Mouse (Mus musculus) heart, embryonic 14.5 days (tissue): Measurements from ENCODE around the gene Prdm1. TPM values are rescaled to one million over a fixed set of nuclear protein-coding genes. Genes with fewer than 3 reads are reported as not detected.

Experiments used
- ATAC-seq: fragments of 200-750 bp; cut with Nextera tagmentation; 2 replicates; pipeline ENCODE4 v1.8.0; 2017; ENCODE audit warnings: low read depth, moderate TSS enrichment; ENCODE audit not compliant: insufficient number of reproducible peaks, insufficient read depth, low FRiP score
- H3K27ac ChIP-seq, 2 experiments: fragments of 200-500 bp in 1 of 2; fragments of 300-500 bp in 1 of 2; sonication (generic) in 1 of 2; replicated peaks in 1 of 2; 2 replicates each; pipeline ENCODE4 v1.5.1; 2012 to 2014; ENCODE audit warnings: low read depth in 2 of 2, low read length in 2 of 2, control low read depth in 1 of 2, mild to moderate bottlenecking in 1 of 2, mixed read lengths in 1 of 2; ENCODE audit not compliant: control insufficient read depth in 1 of 2, insufficient read depth in 1 of 2
- H3K27me3 ChIP-seq: fragments of 300-500 bp; sonication (generic); 2 replicates; pipeline ENCODE4 v1.6.1; 2014; ENCODE audit warnings: mild to moderate bottlenecking, low read length, control low read depth; ENCODE audit not compliant: control insufficient read depth, insufficient read depth
- H3K36me3 ChIP-seq: fragments of 300-500 bp; sonication (generic); 2 replicates; pipeline ENCODE4 v1.6.1; 2014; ENCODE audit warnings: mild to moderate bottlenecking, control low read depth, low read length, mixed read lengths; ENCODE audit not compliant: control insufficient read depth, insufficient read depth
- H3K4me1 ChIP-seq, 2 experiments: fragments of 200-500 bp in 1 of 2; fragments of 300-500 bp in 1 of 2; sonication (generic) in 1 of 2; 2 replicates each; pipeline ENCODE4 v1.6.1; 2012 to 2014; ENCODE audit warnings: low read length in 2 of 2, control low read depth in 1 of 2, mixed read lengths in 1 of 2; ENCODE audit not compliant: control insufficient read depth in 2 of 2, insufficient read depth in 2 of 2
- H3K4me2 ChIP-seq: fragments of 300-500 bp; sonication (generic); 2 replicates; pipeline ENCODE4 v1.6.1; 2014; ENCODE audit warnings: mild to moderate bottlenecking, low read length
- H3K4me3 ChIP-seq, 2 experiments: fragments of 200-500 bp in 1 of 2; fragments of 300-500 bp in 1 of 2; sonication (generic) in 1 of 2; 2 replicates each; pipeline ENCODE4 v1.5.1; 2012 to 2014; ENCODE audit warnings: low read length in 2 of 2, mild to moderate bottlenecking in 2 of 2, control low read depth in 1 of 2, low read depth in 1 of 2, moderate library complexity in 1 of 2; ENCODE audit not compliant: control insufficient read depth in 1 of 2, insufficient read depth in 1 of 2
- H3K9ac ChIP-seq: fragments of 300-500 bp; sonication (generic); 2 replicates; pipeline ENCODE4 v1.6.1; 2014; ENCODE audit warnings: mild to moderate bottlenecking, low read length
- H3K9me3 ChIP-seq: fragments of 300-500 bp; sonication (generic); 2 replicates; pipeline ENCODE4 v1.6.1; 2016; ENCODE audit warnings: low read length, control low read depth; ENCODE audit not compliant: control insufficient read depth
- WGBS: fragments of 180-500 bp; shearing (Covaris S2); extraction: QIAGEN DNeasy Blood & Tissue Kit; methylation state at CpG from one replicate; pipeline ENCODE4 v1.1.7; 2014; 5-methylcytosine and 5-hydroxymethylcytosine counted together
- polyA plus RNA-seq: library from polyadenylated mRNA; unstranded; fragments of >200 nt; fragmentation: Nextera tagmentation; extraction: Ambion mirVana; gene quantifications from 2 replicates; pipeline ENCODE4 v1.2.1, GENCODE M21; 2014

The Prdm1 gene
- polyA plus RNA-seq, 1 experiment from 2014 or later, result 0.86 TPM

GRCm38 (mm10) chr10:44447406-44448139, 80.7 kb downstream of the Prdm1 start:
- Histone ChIP-seq H3K4me2 (peak overlapping the region; percentile 36; the same call in 1 of the 2 replicates), H3K27me3 (0 out of 2 replicates have a peak, but pooled peaks cover 2% of the 10 kb centered on the region), H3K4me3 (no peak overlapping the region), H3K9ac (no peak overlapping the region), H3K27ac (no peak overlapping the region), H3K4me1 (peaks cover 7 to 8% of the 10 kb centered on the region in 2 experiments), H3K36me3 (no peaks in the 10 kb centered on the region), H3K9me3 (no peaks in the 10 kb centered on the region)
- WGBS, result 86% methylated on average over 14 of the region's 14 CpGs
- no peak for ATAC-seq

GRCm38 (mm10) chr10:44447001-44447400, 81.3 kb downstream of the Prdm1 start:
- H3K27ac ChIP-seq, result no peak overlapping the region
- H3K36me3 ChIP-seq, result no peaks in the 10 kb centered on the region
- H3K4me3 ChIP-seq, result no peak overlapping the region
- no peaks in the 10 kb centered on the region for H3K9me3 ChIP-seq
- 88% methylated on average over 10 of the region's 10 CpGs for WGBS
- H3K27me3 ChIP-seq, result 0 out of 2 replicates have a peak, but pooled peaks cover 2% of the 10 kb centered on the region
- no peak overlapping the region for H3K4me2 ChIP-seq
- H3K9ac ChIP-seq, result no peak overlapping the region
- ATAC-seq, result no peak
- peaks cover 7 to 8% of the 10 kb centered on the region in 2 experiments for H3K4me1 ChIP-seq

- Histone ChIP-seq H3K36me3 (no peaks in the 10 kb centered on the region), H3K9me3 (no peaks in the 10 kb centered on the region), H3K4me2 (no peak overlapping the region), H3K4me1 (peaks cover 7 to 8% of the 10 kb centered on the region in 2 experiments), H3K4me3 (no peak overlapping the region), H3K9ac (no peak overlapping the region), H3K27ac (no peak overlapping the region), H3K27me3 (0 out of 2 replicates have a peak, but pooled peaks cover 2% of the 10 kb centered on the region)
- ATAC-seq, result no peak
- WGBS, result 69% methylated on average over 4 of the region's 4 CpGs
Observed at GRCm38 (mm10) chr10:44444415-44444814, 83.9 kb downstream of the Prdm1 start.

GRCm38 (mm10) chr10:44443696-44444095, 84.6 kb downstream of the Prdm1 start:
- Histone ChIP-seq H3K4me1 (peaks cover 7 to 8% of the 10 kb centered on the region in 2 experiments), H3K27me3 (0 out of 2 replicates have a peak, but pooled peaks cover 2% of the 10 kb centered on the region), H3K36me3 (no peaks in the 10 kb centered on the region), H3K27ac (no peak overlapping the region; a peak in 1 of 4 replicates), H3K4me3 (no peak overlapping the region; a peak in 1 of 4 replicates), H3K9ac (no peak overlapping the region), H3K9me3 (no peaks in the 10 kb centered on the region), H3K4me2 (peak overlapping the region; percentile 41)
- no peak for ATAC-seq
- 27% methylated on average over 12 of the region's 12 CpGs for WGBS

- Histone ChIP-seq H3K9ac (no peak overlapping the region), H3K4me2 (no peak overlapping the region), H3K9me3 (no peaks in the 10 kb centered on the region), H3K4me1 (peaks cover 7 to 8% of the 10 kb centered on the region in 2 experiments), H3K36me3 (no peaks in the 10 kb centered on the region), H3K27ac (no peak overlapping the region), H3K4me3 (no peak overlapping the region), H3K27me3 (no peaks in the 10 kb centered on the region)
- 87% methylated on average over 11 of the region's 11 CpGs for WGBS
- ATAC-seq, result no peak
Observed at GRCm38 (mm10) chr10:44439732-44440131, 88.6 kb downstream of the Prdm1 start.

- ATAC-seq, result no peak
- Histone ChIP-seq H3K4me2 (no peak overlapping the region), H3K27me3 (no peaks in the 10 kb centered on the region), H3K4me1 (no peaks in the 10 kb centered on the region), H3K4me3 (no peak overlapping the region), H3K27ac (no peak overlapping the region), H3K36me3 (no peaks in the 10 kb centered on the region), H3K9ac (no peak overlapping the region), H3K9me3 (no peaks in the 10 kb centered on the region)
- WGBS, result 80% methylated on average over 1 of the region's 1 CpGs
Observed at GRCm38 (mm10) chr10:44437614-44438013, 90.7 kb downstream of the Prdm1 start.

GRCm38 (mm10) chr10:44435956-44436355, 92.3 kb downstream of the Prdm1 start:
- no peak for ATAC-seq
- 75% methylated on average over 4 of the region's 4 CpGs for WGBS
- H3K4me3 ChIP-seq, result no peak overlapping the region
- H3K9ac ChIP-seq, result no peak overlapping the region
- no peaks in the 10 kb centered on the region for H3K4me1 ChIP-seq
- no peaks in the 10 kb centered on the region for H3K9me3 ChIP-seq
- H3K27me3 ChIP-seq, result no peaks in the 10 kb centered on the region
- no peaks in the 10 kb centered on the region for H3K36me3 ChIP-seq
- H3K4me2 ChIP-seq, result no peak overlapping the region
- no peak overlapping the region for H3K27ac ChIP-seq
